Mouse (Mus musculus): ENCODE measurements around the gene Iqcf5.

Gene Iqcf5

GRCm38 (mm10) chr9:106514273-106514672 lies at the start of gene Iqcf5:
TSS of gene Iqcf5 (plus strand) at chr9:106514573.
- no peak for DNase-seq (ENCODE audit: low spot score in 2 of 2)

- no peak for DNase-seq (ENCODE audit: low spot score in 2 of 2)
Measured at GRCm38 (mm10) chr9:106464751-106465541, 49.4 kb upstream of the Iqcf5 start.

- no peak for DNase-seq (ENCODE audit: low spot score in 2 of 2)
Measured at GRCm38 (mm10) chr9:106465571-106466200, 48.7 kb upstream of the Iqcf5 start, which contains the start of gene Gpr62. TSS of gene Gpr62 (minus strand) at chr9:106465938.

- DNase-seq (ENCODE audit: low spot score in 2 of 2), result no peak
Measured at GRCm38 (mm10) chr9:106466721-106467120, 47.7 kb upstream of the Iqcf5 start.

- no peak for DNase-seq (ENCODE audit: low spot score in 2 of 2)
Measured at GRCm38 (mm10) chr9:106467746-106468145, 46.6 kb upstream of the Iqcf5 start.

- no peak for DNase-seq (ENCODE audit: low spot score in 2 of 2)
Measured at GRCm38 (mm10) chr9:106469317-106469716, 45.1 kb upstream of the Iqcf5 start.

- DNase-seq (ENCODE audit: low spot score in 2 of 2), result no peak
Measured at GRCm38 (mm10) chr9:106469776-106470175, 44.6 kb upstream of the Iqcf5 start.

- DNase-seq (ENCODE audit: low spot score in 2 of 2), result no peak
Measured at GRCm38 (mm10) chr9:106470991-106471750, 43.2 kb upstream of the Iqcf5 start.

GRCm38 (mm10) chr9:106471892-106472291 lies 42.5 kb upstream of the Iqcf5 start:
- no peak for DNase-seq (ENCODE audit: low spot score in 2 of 2)

GRCm38 (mm10) chr9:106472321-106472720 lies 42.1 kb upstream of the Iqcf5 start:
- no peak for DNase-seq (ENCODE audit: low spot score in 2 of 2)

- peak in 1 of 2 experiments; percentile 60 for DNase-seq (ENCODE audit: low spot score in 2 of 2)
Measured at GRCm38 (mm10) chr9:106473081-106473752, 41.2 kb upstream of the Iqcf5 start.

GRCm38 (mm10) chr9:106473753-106474105 lies 40.6 kb upstream of the Iqcf5 start:
- peak; percentile 11 to 62 for DNase-seq (ENCODE audit: low spot score in 2 of 2)

- DNase-seq (ENCODE audit: low spot score in 2 of 2), result peak; percentile 66 to 87
Measured at GRCm38 (mm10) chr9:106474456-106474855, 39.9 kb upstream of the Iqcf5 start.

GRCm38 (mm10) chr9:106475046-106475445 lies 39.3 kb upstream of the Iqcf5 start:
- DNase-seq (ENCODE audit: low spot score in 2 of 2), result peak; percentile 12 to 63

GRCm38 (mm10) chr9:106475663-106476001 lies 38.7 kb upstream of the Iqcf5 start, which contains the start of gene Rrp9:
TSS of gene Rrp9 (plus strand) at chr9:106475963.
- no peak for DNase-seq (ENCODE audit: low spot score in 2 of 2)

GRCm38 (mm10) chr9:106476002-106476923 lies 38.1 kb upstream of the Iqcf5 start:
- DNase-seq (ENCODE audit: low spot score in 2 of 2), result peak; percentile 60 to 76

- DNase-seq (ENCODE audit: low spot score in 2 of 2), result peak; percentile 97
Measured at GRCm38 (mm10) chr9:106476924-106477484, 37.4 kb upstream of the Iqcf5 start, which contains the start of gene Parp3. TSS of gene Parp3 (minus strand) at chr9:106476949.

GRCm38 (mm10) chr9:106477649-106478048 lies 36.7 kb upstream of the Iqcf5 start:
- DNase-seq (ENCODE audit: low spot score in 2 of 2), result peak; percentile 11 to 58

GRCm38 (mm10) chr9:106478101-106478500 lies 36.3 kb upstream of the Iqcf5 start:
- DNase-seq (ENCODE audit: low spot score in 2 of 2), result peak; percentile 7 to 54

GRCm38 (mm10) chr9:106480541-106480940 lies 33.8 kb upstream of the Iqcf5 start:
- DNase-seq (ENCODE audit: low spot score in 2 of 2), result peak; percentile 11 to 54

All from spleen, postnatal 4 days (tissue).